Mouse (Mus musculus) liver, embryonic 12.5 days (tissue): ENCODE results near the gene Kalrn. TPM values are rescaled to one million over a fixed set of nuclear protein-coding genes. Genes with fewer than 3 reads are reported as not detected.

ENCODE experiments used
- ATAC-seq: fragments of 200-750 bp; cut with Nextera tagmentation; 2 replicates; pipeline ENCODE4 v1.8.0; 2017; ENCODE audit warnings: moderate number of reproducible peaks, mild to moderate bottlenecking, moderate library complexity
- H3K27ac ChIP-seq: fragments of 300-500 bp; sonication (generic); 2 replicates; pipeline ENCODE4 v1.5.1; 2016; ENCODE audit warnings: mild to moderate bottlenecking
- H3K27me3 ChIP-seq: fragments of 300-500 bp; sonication (generic); replicated peaks from 2 replicates; pipeline ENCODE4 v1.6.1; 2016; ENCODE audit warnings: mild to moderate bottlenecking, moderate library complexity
- H3K36me3 ChIP-seq: fragments of 300-500 bp; sonication (generic); 2 replicates; pipeline ENCODE4 v1.6.1; 2016; ENCODE audit warnings: mild to moderate bottlenecking, moderate library complexity
- H3K4me1 ChIP-seq: fragments of 300-500 bp; sonication (generic); 2 replicates; pipeline ENCODE4 v1.6.1; 2016
- H3K4me2 ChIP-seq: fragments of 300-500 bp; sonication (generic); 2 replicates; pipeline ENCODE4 v1.6.1; 2016; ENCODE audit warnings: mild to moderate bottlenecking, moderate library complexity
- H3K4me3 ChIP-seq: fragments of 300-500 bp; sonication (generic); 2 replicates; pipeline ENCODE4 v1.5.1; 2016; ENCODE audit warnings: mild to moderate bottlenecking, moderate library complexity
- H3K9ac ChIP-seq: fragments of 300-500 bp; sonication (generic); 2 replicates; pipeline ENCODE4 v1.6.1; 2016; ENCODE audit warnings: mild to moderate bottlenecking, moderate library complexity
- H3K9me3 ChIP-seq: fragments of 300-500 bp; sonication (generic); replicated peaks from 2 replicates; pipeline ENCODE4 v1.6.1; 2016; ENCODE audit warnings: mild to moderate bottlenecking, moderate library complexity
- WGBS: fragments of 180-500 bp; shearing (Covaris S2); methylation state at CpG from one replicate; pipeline ENCODE4 v1.1.7; 2016; ENCODE audit not compliant: insufficient replicate concordance; 5-methylcytosine and 5-hydroxymethylcytosine counted together
- polyA plus RNA-seq: library from polyadenylated mRNA; unstranded; fragments of >200 nt; fragmentation: Nextera tagmentation; extraction: Ambion mirVana; gene quantifications from 2 replicates; pipeline ENCODE4 v1.2.1, GENCODE M21; 2016

Kalrn gene
- polyA plus RNA-seq, 1 experiment from 2014 or later = 18.6 TPM

DNA sequence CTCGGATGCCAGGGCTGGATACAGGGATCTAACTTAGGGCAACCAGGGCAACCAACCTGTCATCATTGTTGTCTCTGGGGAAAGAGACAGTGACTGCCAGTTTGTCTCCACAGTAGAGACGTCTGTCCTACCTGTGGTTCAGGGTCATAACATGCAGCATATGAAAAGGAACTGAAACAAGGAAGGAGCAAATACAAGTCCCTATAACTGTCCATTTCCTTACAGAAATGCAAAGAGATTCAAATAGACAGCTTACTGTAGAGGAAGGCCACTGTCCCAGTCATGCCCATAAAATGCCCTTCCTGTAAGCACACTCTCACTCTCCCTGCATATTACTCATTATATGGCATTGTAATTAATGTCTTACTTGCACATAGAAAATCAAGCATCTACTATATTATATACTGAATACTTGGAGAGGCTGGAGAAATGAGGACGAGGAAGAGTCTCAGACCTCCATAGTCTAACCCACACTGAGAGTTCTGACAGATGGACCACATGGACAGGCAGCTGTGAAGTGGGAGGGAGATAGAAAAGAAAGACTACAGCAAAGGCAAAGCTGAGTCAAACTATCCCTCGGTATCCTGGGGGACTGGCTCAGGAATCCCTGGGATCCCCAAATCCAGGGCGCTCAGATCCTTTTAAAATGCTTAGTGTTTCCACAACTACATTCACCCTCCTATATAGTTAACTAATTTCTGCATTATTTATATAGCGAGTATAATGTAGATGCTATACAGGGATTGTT lies 530.1 kb downstream of the Kalrn start:
- H3K4me1 ChIP-seq = peaks cover 80% of the 10 kb centered on the region
- H3K4me3 ChIP-seq = no peak overlapping the region
- H3K36me3 ChIP-seq = no peaks in the 10 kb centered on the region
- no peak for ATAC-seq
- no peaks in the 10 kb centered on the region for H3K27me3 ChIP-seq
- H3K27ac ChIP-seq = no peak overlapping the region
- no peaks in the 10 kb centered on the region for H3K9me3 ChIP-seq
- WGBS = 80% methylated on average over 6 of the region's 6 CpGs
- H3K4me2 ChIP-seq = no peak overlapping the region
- no peak overlapping the region for H3K9ac ChIP-seq

DNA sequence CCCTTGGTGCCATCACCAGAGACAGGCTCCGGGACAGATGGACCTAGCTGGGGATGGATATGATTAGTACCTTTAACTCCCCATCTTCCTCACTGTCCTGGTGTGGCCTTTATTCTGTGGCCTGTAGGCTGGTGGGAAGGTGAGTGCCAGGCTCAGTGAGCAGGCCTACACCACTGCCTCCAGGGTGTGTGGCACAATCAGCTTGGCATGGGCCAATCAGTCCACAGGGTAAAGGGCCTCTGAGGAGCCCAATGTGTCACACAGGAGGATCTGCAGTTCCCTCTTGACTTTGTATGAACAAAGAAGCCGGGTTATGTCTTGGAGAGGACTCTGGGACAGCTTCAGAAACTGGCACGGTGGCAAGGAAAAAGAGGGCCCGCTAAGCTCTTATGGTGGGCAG lies 530.7 kb downstream of the Kalrn start:
- Histone ChIP-seq H3K4me1 (peaks cover 80% of the 10 kb centered on the region), H3K9ac (no peak overlapping the region), H3K4me3 (no peak overlapping the region), H3K27ac (no peak overlapping the region), H3K27me3 (no peaks in the 10 kb centered on the region), H3K36me3 (no peaks in the 10 kb centered on the region), H3K4me2 (no peak overlapping the region), H3K9me3 (no peaks in the 10 kb centered on the region)
- WGBS = 89% methylated on average over 4 of the region's 4 CpGs
- ATAC-seq = no peak

DNA sequence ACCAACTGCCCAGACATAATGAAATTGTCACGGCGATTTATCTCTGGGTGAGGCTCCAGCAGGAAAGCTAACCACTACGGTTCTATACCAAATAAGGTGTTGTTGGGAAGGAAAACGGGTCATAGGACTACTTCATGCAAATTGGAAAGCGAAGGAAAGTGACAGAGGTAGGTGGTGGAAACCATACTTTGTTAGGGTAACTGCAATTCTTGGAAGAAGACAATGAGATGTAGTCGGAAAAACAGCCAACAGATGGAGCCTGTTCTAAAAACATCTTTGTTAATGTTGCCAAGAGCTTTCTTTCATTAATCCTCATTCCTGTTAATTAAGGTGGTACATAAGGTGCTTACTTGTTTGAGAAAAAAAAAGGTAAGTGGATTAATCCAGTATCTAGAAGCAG lies 533.1 kb downstream of the Kalrn start:
- H3K9me3 ChIP-seq = no peaks in the 10 kb centered on the region
- no peak overlapping the region; the same call in 1 of the 2 replicates for H3K27ac ChIP-seq
- no peak for ATAC-seq
- no peak overlapping the region for H3K9ac ChIP-seq
- H3K4me3 ChIP-seq = no peak overlapping the region
- peaks cover 82% of the 10 kb centered on the region for H3K4me1 ChIP-seq
- no peaks in the 10 kb centered on the region for H3K36me3 ChIP-seq
- no peaks in the 10 kb centered on the region for H3K27me3 ChIP-seq
- H3K4me2 ChIP-seq = no peak overlapping the region
- 62% methylated on average over 6 of the region's 6 CpGs for WGBS

DNA sequence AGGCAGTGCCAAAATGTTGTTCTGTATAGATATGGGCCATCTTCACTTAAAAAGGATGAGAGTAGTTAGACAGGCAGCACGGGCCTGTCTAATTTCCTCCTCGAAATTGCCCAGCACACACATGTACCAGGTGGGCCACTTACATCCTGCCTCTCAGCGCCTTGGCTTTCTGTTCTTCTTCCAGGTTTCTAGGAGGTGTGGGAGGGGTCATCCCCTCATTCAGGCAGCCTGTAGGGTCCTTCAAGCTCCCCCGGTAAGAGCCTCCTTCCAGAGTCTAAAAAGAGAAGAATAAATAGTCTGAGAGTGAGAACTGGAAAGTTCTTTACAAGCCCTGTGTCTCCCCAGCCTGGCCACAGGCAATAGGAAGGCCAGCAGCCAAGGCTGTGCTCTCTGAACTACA lies 533.6 kb downstream of the Kalrn start:
- H3K36me3 ChIP-seq = no peaks in the 10 kb centered on the region
- H3K27ac ChIP-seq = 0 out of 2 replicates have a peak overlapping the region, but pooled peaks have one; percentile 34
- H3K4me3 ChIP-seq = no peak overlapping the region
- H3K9ac ChIP-seq = no peak overlapping the region
- 71% methylated on average over 4 of the region's 4 CpGs for WGBS
- H3K9me3 ChIP-seq = no peaks in the 10 kb centered on the region
- ATAC-seq = no peak
- H3K4me1 ChIP-seq = peaks cover 82% of the 10 kb centered on the region
- H3K27me3 ChIP-seq = no peaks in the 10 kb centered on the region
- no peak overlapping the region for H3K4me2 ChIP-seq

DNA sequence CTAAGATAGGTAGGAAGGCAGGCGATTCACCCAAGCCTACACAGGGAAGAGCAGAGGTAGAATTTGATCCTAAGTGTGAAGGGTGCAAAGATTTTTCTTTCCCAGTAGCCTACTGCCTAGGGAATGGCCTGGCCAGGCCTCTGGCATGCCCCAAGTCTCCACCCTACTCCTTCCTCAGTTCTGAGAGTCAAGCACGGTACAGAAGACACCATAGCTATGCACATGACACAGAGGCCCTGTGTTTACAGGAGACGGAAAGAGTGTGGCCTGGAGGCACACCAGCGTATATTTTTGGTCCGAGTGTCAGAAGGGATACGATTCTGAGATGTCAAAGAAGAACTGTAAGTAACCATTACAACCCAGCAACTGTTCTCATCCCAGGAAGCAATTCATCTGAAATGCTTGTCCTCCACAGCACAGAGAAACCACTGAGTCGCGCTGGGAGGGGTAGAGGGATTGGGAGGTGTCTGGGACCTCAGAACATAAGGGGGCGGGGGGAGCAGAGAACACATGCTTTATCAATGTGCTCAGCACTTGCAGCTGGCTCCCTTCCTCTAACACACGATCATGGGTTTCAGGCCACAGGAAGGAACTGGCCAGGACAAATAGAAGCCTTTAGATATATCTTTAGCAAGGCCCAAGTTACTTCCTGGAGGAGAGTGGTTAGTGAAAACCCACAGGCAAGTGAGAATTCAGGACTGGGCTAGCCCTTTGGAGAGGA lies 536.8 kb downstream of the Kalrn start:
- Histone ChIP-seq H3K27me3 (no peaks in the 10 kb centered on the region), H3K4me2 (peak overlapping the region; percentile 8), H3K9ac (peak overlapping the region; percentile 6; the same call in 1 of the 2 replicates), H3K27ac (peak overlapping the region; percentile 74), H3K4me1 (peaks cover 100% of the 10 kb centered on the region), H3K4me3 (no peak overlapping the region), H3K9me3 (no peaks in the 10 kb centered on the region), H3K36me3 (0 out of 2 replicates have a peak, but pooled peaks cover 3% of the 10 kb centered on the region)
- peak; percentile 77 for ATAC-seq
- 26% methylated on average over 10 of the region's 10 CpGs for WGBS

DNA sequence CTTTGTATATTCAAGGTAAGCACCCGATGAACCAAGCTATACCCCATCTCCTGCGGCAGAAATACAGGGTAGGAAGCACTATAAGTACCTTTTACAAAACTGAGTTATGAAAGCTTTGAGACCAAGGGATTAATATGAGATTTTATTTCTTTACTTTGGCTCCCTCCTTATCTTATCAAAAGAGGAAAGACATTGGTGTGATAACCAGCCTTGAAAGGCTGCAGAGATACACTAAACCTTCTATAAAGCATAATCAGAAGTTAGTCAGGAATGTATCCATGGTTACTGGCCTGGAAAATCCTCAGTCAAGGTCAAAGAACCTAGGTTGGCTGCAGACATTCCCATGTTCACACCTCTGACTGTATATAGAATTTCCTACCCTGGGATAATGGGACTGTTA lies 537.6 kb downstream of the Kalrn start:
- H3K4me1 ChIP-seq = peaks cover 100% of the 10 kb centered on the region
- no peaks in the 10 kb centered on the region for H3K9me3 ChIP-seq
- H3K9ac ChIP-seq = 0 out of 2 replicates have a peak overlapping the region, but pooled peaks have one; percentile 3
- no peaks in the 10 kb centered on the region for H3K27me3 ChIP-seq
- no peak overlapping the region for H3K4me3 ChIP-seq
- ATAC-seq = no peak
- WGBS = 61% methylated on average over 2 of the region's 2 CpGs
- H3K36me3 ChIP-seq = 0 out of 2 replicates have a peak, but pooled peaks cover 3% of the 10 kb centered on the region
- H3K4me2 ChIP-seq = peak overlapping the region; percentile 64
- H3K27ac ChIP-seq = peak overlapping the region; percentile 74

DNA sequence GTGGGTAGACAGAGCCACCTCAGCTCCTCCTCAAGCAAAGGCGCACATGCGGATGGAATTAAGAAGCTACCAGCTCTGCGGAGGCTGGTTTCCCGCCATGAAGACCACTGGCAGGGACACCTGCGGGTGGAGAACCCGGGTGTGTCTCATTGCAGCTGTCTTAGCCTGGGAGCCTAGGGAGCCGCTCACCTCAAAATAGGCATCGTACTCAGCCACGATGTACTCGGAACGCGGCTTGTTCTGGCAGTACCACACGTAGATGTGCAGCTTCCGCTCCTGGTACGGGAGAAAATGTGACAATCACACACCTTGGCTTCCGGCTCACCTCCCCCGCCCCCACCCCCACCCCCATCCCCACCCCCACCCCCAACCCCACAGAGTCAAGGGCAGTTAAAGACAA lies 539.1 kb downstream of the Kalrn start:
- Histone ChIP-seq H3K4me2 (peak overlapping the region; percentile 64), H3K27me3 (no peaks in the 10 kb centered on the region), H3K4me3 (no peak overlapping the region), H3K9me3 (no peaks in the 10 kb centered on the region), H3K4me1 (peaks cover 100% of the 10 kb centered on the region), H3K36me3 (0 out of 2 replicates have a peak, but pooled peaks cover 3% of the 10 kb centered on the region), H3K27ac (peak overlapping the region; percentile 89; the same call in 1 of the 2 replicates), H3K9ac (0 out of 2 replicates have a peak overlapping the region, but pooled peaks have one; percentile 0)
- WGBS = 76% methylated on average over 17 of the region's 17 CpGs
- ATAC-seq = no peak

DNA sequence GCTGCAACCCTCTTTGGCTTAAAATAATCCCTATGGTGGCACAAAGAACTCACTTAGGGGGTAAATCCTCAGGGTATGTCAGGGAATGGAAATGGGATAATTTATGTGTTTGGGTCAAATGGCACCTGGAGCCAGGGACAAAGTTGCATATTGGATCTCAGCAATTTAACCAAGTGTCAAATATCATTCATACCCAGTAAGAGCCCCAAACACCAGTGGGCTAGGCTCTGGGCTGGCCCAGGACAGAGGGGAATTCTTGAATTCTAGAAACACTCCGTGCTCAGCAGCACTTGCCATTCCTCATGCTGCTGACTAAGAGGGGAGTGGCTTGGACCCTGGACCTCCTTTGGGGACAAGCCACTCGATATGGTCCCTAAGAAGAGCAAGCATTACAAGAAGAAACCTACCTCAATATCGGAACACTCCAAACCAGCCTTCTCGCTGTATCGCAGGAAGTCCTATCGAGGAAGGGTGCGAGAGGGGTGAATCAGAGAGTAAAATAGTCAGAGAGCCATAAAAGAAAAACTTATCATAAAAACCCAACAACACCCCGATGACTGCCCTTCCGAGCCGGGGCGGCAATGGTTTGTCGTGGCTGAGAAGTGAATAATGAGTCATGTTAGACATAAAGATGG lies 541.2 kb downstream of the Kalrn start:
- Histone ChIP-seq H3K4me1 (peaks cover 91% of the 10 kb centered on the region), H3K4me2 (peak overlapping the region; percentile 72)

DNA sequence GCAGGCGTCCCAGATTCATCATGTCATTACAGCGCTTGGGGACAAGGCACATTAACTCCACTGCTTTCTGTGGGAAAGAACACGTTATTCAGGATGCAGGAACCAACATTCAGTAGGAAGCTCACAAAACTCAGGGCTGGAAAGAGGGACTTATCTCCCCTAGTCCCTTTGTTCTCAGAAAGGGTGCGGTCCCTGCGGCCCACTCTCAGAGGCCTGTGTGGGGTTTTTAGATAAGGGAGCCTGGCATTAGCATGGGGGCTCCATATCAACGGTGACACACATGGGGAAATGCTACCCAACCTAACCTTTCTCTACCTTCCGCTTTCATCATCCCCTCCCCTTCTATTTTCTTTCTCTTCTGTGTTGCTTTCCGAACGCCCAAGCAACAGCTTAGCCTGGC lies 541.8 kb downstream of the Kalrn start:
- H3K36me3 ChIP-seq = peaks cover 19% of the 10 kb centered on the region
- H3K9ac ChIP-seq = peak overlapping the region; percentile 61
- H3K4me1 ChIP-seq = peaks cover 85% of the 10 kb centered on the region
- H3K9me3 ChIP-seq = no peaks in the 10 kb centered on the region
- WGBS = 17% methylated on average over 9 of the region's 9 CpGs
- peak overlapping the region; percentile 35 for H3K4me3 ChIP-seq
- ATAC-seq = peak; percentile 93
- no peaks in the 10 kb centered on the region for H3K27me3 ChIP-seq
- H3K4me2 ChIP-seq = peak overlapping the region; percentile 72
- peak overlapping the region; percentile 89 for H3K27ac ChIP-seq

More for the DNA sequence above, 541.2 kb downstream of the Kalrn start:
- Histone ChIP-seq H3K36me3 (peaks cover 13% of the 10 kb centered on the region), H3K9me3 (no peaks in the 10 kb centered on the region), H3K27me3 (no peaks in the 10 kb centered on the region), H3K4me3 (peak overlapping the region; percentile 35), H3K9ac (peak overlapping the region; percentile 61), H3K27ac (peak overlapping the region; percentile 89)
- ATAC-seq = 0 out of 2 replicates have a peak, but pooled peaks have one; percentile 14
- WGBS = 61% methylated on average over 12 of the region's 12 CpGs

DNA sequence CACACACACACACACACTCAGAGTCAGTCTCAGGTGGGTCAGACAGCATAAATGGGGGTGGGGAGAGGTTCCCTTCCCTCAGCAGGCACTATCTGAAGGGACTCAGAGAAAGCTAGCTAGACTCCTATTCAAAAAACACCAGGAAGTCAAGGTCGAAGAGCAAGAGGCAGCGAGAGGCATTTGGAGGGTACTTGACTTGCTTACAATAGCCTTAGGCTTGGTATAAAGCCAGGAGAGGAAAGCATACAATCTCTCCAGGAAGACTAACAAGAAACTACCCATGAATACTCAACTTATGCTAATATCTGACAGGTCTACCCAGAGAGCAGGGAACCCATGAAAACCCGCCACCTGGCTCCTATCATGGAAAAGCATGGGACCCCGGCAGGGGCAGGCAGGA lies 543.0 kb downstream of the Kalrn start:
- WGBS = 66% methylated on average over 4 of the region's 4 CpGs
- H3K9me3 ChIP-seq = no peaks in the 10 kb centered on the region
- H3K4me3 ChIP-seq = no peak overlapping the region
- H3K4me2 ChIP-seq = peak overlapping the region; percentile 72
- H3K27ac ChIP-seq = peak overlapping the region; percentile 89
- H3K9ac ChIP-seq = peak overlapping the region; percentile 61; the same call in 1 of the 2 replicates
- peaks cover 23% of the 10 kb centered on the region for H3K36me3 ChIP-seq
- ATAC-seq = no peak
- H3K27me3 ChIP-seq = no peaks in the 10 kb centered on the region
- peaks cover 73% of the 10 kb centered on the region for H3K4me1 ChIP-seq

DNA sequence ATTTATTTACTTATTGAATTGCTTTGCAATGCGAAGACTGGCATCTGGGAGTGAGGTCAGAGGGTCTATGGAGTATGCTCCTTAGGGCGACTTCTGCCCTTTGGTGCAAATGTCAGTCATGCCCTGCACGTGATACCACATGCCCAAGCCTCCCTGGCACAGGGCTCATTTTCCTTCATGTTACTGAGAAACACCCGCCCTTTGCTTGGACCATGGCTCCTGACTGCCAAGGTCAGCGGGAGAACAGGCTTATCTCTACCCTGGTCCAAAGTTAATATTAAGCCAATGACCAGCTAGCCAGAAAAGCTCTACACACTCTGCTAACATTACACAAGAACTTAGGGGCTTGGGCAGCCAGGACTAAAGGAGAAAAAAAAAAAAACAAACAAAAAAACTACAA lies 543.5 kb downstream of the Kalrn start:
- no peaks in the 10 kb centered on the region for H3K9me3 ChIP-seq
- H3K27ac ChIP-seq = peak overlapping the region; percentile 89
- 60% methylated on average over 5 of the region's 5 CpGs for WGBS
- H3K4me1 ChIP-seq = peaks cover 67% of the 10 kb centered on the region
- no peak for ATAC-seq
- H3K27me3 ChIP-seq = no peaks in the 10 kb centered on the region
- H3K4me2 ChIP-seq = peak overlapping the region; percentile 72; the same call in 1 of the 2 replicates
- no peak overlapping the region for H3K9ac ChIP-seq
- H3K4me3 ChIP-seq = no peak overlapping the region
- H3K36me3 ChIP-seq = peaks cover 23% of the 10 kb centered on the region
